Mouse (Mus musculus): Measurements from ENCODE around the gene Gimd1.

Gimd1 gene

DNA sequence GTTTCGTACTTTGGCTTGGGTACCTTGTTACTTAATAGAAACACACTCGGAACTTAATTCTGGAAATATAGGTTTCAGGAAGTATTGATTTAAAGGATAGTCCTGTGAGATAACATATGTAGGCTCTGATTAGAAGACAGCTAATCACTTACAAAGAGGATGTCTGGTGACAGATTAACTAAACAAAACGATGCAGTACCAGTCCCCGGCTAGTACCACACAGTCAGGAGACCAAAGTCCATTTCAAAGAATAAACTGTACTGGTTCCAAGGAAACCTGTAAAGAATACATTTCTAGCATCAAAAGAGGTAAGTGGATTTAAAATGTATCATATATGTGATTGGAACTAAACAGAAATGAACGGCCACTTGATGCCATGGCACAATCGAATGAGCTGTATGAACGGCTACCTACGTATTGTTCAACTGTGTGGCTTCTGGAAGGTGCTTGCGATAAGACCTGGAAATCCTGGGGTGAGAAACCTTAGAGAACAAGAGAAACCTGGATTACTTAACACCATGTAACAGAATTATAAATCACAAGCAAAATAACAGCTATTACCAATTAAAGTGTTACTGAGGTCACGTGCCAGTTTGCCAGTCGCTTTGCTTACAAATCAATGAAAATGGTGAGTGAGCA lies at the start of gene Gimd1:
Gene Gimd1 (plus strand): TSS at position 220 of the 639 bp plus-strand sequence.
- DNase-seq (ENCODE audit: low spot score): no peak

DNA sequence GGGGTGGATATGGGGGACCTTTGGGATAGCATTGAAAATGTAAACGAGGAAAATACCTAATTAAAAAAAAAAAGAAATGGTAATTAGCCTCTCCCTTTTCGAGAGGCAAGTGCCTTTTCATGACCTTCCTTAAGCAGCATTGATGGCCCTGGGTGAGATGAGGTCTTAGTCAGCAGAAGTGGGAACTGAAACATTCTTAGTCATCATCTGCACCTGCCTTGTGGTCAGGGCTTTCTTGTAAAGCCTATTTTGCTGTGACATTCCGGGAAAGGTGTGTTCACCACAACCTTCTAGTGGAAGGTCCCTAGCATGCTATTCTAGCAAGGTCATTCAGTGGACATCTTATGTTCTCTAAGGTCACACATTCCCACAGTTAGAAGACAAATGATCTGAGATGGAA lies 48.4 kb upstream of the Gimd1 start:
- DNase-seq (ENCODE audit: low spot score): no peak

DNA sequence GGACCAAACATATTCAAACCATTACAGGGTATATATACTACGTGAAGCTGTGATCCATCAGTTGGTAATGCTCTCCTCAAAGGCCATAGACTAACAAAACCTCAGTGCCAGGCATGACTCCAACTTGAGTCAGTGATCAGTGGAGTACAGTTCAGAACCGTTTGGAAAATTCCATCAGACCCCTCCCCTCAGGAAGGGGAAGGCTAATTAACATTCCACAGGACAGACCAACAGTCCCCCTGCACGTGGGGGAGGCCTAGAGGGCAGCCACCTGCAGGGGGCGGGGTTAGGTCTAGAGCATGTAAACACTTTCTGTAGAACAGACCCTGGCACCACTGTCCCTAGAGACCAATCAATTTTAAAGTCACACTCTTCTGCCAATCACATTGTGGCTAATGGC lies 47.3 kb upstream of the Gimd1 start:
- no peak for DNase-seq (ENCODE audit: low spot score)

DNA sequence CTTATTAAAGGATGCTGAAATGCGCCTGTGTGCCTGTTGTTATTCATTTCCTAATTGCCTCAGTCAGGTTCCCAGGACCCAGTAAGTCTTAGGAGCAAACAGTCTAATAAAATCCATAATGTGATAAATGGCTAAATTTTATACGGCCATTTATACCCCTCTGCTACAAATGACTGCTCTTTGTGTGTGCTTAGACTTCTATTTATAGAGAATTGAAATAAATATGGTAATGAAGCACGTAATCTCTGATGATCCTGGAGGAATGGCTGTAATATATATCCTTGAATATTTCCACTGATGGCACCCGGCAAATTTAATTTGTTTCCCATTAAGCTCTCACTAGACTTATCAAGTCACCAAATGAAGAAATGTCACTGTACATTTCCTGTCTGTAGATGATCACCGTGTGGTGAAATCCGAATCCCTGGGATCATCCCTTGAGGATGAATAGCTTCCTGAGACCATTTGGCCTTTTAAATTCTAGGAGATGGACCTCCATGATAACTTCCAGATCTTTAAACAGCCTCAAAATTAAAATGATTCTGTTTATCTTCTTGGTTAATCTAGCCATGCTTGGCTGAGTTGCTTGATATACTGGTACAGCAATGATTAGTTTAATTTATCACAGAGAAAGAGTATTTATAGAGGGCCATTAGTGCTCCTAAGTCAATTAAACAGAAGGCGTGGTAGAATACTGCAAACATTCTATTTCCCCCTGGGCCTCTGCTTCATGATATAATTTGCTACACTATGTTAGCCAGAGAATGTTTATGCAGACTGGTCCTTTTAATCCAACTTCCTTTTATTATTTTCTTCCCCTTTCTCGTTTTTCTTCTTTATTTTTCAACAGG lies 44.3 kb upstream of the Gimd1 start:
- no peak for DNase-seq (ENCODE audit: low spot score)

DNA sequence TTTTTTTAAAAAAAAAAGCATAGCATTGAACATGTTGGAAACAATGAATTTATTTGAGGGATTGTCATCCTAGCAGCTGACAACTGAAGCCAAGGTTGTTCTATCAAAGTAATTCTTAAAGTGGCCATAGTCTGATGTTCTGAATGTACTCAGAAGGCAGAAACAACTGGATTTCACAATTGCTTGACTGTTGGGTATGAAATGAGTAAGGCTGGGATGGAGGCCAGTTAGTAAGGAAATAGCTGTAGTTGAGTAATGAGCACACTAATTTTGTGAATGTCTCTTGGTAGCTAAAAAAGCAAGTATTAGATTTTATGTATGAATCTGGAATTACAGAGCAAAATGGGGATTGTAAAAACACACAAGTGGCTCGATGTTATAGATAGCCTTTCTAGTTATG lies 41.5 kb upstream of the Gimd1 start:
- no peak for DNase-seq (ENCODE audit: low spot score)

DNA sequence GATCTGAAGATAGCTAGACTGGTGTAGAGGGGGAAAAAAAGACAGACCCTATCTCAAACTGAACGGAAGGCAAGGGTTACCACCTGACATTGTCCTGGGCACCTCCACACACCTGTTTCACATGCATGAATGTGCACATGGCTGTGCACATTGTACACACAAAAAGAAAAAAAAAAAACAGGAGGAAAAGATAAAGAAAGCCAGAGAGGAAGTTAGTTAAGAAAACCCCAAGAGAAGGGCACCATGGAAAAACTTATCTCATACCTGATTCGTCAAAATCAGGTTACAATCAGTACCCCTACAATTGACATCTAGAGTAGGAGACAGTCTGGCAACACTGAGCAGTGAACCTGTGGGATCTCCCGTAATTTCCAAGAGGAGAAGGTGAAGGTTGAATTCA lies 39.6 kb upstream of the Gimd1 start:
- DNase-seq (ENCODE audit: low spot score): no peak

DNA sequence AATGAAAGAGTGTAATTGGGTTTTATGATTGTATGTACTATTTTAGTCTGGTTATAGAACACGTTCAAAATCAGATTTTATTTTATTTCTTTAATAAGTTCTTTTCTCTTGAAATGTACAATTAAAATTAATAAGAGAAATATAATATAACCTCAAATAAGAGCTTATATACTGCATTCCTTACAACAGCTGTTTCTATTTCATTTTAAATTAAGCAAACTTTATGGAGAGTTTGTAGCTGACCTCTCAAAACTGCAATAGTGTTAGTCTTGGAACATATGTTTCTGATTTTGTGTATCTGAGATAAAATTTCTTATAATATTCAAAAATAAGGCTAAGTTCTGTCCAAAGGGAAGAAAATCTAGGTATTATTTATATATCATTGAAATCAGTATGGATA lies 39.0 kb upstream of the Gimd1 start:
- DNase-seq (ENCODE audit: low spot score): no peak

DNA sequence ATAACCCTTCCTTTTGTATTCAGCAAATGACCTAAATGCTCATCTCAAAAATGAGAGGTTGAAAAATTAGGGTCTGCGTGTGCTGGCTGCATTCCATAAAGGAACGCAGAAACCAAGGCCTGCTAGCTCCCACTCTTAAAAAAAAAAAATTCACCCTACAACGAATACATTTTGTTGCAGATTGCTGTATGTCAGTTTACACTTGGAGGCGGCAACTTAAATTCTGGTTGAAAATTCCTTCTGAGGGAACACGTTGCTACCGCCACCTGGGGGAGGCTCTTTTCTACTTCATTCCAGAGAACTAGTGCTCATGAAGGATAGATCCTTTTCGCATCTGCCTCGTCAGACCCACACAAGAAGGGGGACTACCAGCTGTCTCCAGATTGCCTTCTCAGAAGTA lies 879 bp upstream of the Gimd1 start:
- DNase-seq (ENCODE audit: low spot score): no peak

DNA sequence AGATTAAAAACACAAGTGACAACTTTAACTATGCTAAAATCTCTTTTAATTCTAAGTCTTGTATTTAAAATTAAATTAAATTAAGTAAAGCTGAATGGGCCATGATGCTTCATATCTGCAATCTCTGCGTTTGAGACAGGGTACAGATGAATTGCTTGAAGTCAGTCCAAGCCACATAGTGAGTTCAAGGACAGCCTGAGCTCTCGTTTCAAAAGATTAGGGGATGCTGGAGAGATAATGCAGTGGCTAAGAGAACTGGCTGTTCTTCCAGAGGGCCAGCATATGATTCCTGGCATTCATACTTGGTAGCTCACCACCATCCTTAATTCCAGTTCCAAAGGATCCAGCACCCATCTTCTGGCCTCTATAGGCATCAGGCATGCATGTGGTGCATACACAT lies 3.6 kb downstream of the Gimd1 start:
- DNase-seq (ENCODE audit: low spot score): no peak

DNA sequence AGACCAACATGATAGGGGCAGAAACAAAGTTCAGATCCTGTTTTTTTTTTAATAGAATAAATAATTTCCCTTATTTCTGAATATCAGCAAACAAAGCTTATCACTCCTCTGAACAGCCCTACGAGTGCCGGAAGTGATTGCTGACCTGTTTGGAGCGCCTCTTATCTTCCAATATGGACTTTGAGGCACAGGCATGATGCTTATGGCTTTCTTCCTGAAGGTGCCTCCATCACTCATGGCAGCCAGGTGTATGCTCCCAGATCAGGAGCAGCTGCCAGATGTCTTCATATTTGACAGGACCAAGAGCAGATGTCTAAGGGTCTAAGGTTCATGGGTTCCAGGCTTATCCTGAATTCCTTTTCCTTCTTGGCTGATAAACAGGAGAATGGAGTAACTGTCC lies 7.5 kb downstream of the Gimd1 start:
- no peak for DNase-seq (ENCODE audit: low spot score)

DNA sequence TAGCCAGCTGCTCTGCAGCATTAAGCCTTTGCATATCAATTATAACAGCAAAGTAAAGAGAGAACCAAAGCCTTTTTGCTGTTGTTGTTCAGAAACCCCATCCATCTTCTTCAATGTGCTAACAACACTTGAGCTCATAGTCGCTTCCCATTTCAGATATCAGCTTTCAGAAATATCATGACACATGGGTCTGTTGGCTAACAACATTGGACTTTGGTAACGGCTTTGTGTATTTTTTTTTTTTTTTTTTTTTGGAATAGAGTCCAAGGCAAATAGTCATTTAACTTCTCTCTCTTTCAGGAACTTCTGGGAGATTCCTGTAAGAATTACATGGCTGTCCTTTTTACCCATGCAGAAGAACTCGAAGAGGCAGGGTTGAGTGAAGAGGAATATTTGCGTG lies 14.5 kb downstream of the Gimd1 start:
- DNase-seq (ENCODE audit: low spot score): no peak

DNA sequence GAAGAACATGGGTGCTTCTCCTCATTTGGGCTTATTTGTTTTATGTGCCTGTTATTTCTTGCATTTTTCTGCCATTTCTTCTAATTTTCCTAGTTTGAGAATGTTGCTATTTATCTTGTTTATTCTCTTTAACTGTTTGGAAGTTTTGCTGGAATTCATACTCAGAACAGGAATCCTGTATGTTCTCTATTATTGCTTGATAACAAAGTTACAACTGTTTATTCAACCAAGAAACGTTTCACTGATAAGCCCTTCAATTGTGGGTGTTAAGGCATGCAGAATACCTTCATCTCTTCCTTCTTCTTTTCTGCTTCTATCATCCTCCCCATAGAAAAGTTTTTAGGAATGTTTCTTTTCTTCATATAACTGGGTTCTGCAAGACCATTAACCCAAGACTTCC lies 17.2 kb downstream of the Gimd1 start:
- DNase-seq (ENCODE audit: low spot score): no peak

DNA sequence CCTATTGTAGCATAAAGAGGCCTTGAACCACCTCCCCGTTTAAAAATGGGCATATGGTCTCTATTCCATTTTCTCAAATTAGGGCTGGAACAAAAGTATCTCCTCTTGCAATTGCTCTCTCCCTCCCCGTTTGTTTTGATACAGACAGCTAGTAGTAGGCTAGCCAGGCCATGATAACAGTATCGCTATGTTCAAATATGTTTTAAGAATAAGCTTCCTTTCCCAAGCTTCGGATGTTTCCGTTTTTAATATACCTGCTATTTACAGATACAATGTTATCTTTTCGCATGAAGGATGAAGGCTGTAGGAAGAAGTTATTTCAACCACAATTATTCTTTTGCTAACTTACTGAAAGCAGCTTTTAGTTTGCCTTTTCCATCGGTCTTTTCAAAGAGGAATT lies 19.7 kb downstream of the Gimd1 start:
- DNase-seq (ENCODE audit: low spot score): no peak

DNA sequence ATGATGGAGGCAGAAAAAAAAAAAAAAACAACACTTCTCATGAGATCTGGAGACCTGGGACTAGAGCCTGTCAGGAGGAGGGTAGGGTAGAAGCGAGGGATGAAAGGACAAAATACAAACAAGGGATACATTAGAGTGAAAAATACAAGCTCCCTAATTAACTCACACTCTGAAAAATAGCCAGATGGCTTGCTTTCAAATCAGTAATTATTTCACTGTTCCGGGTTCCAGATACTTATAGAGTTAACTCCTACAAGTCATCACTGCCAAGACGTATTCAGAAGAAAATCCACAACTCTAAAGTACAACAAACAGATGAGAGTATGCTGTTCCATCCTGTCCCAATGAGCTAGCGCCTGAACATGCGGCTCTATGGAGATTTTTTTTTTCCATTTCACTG lies 20.6 kb downstream of the Gimd1 start:
- no peak for DNase-seq (ENCODE audit: low spot score)

DNA sequence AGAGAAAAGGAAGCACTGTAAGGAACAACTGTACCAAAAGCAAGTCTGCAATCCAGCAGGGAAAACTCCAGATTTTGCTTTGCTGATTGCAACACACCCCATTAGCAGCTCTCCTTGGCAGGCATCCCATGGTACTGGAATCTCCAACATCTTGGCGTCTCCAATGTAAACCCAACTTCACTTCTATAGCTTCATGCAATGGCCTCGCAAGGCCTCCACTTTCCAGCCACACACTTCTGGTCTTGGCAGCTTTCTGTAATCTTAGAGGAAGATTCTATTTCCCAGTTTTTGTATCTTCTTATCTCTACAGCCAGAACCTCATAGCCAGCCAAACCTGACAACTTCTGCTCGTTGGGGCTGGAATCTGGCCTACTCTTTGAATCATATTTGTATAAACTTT lies 22.2 kb downstream of the Gimd1 start:
- no peak for DNase-seq (ENCODE audit: low spot score)

DNA sequence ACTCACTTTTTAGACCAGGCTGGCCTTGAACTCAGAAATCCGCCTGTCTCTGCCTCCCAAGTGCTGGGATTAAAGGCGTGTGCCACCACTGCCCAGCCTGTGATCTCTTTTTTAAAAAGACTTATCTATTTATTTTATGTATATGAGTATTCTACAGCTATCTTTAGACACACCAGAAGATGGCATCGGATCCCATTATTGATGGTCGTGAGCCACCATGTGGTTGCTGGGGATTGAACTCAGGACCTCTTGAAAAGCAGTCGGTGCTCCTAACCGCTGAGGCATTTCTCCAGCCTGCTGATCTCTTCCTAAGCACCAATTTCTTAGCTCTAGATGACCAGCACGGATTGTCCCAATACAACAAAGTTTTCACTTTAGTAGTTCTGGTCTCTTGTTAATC lies 24.3 kb downstream of the Gimd1 start:
- DNase-seq (ENCODE audit: low spot score): no peak

DNA sequence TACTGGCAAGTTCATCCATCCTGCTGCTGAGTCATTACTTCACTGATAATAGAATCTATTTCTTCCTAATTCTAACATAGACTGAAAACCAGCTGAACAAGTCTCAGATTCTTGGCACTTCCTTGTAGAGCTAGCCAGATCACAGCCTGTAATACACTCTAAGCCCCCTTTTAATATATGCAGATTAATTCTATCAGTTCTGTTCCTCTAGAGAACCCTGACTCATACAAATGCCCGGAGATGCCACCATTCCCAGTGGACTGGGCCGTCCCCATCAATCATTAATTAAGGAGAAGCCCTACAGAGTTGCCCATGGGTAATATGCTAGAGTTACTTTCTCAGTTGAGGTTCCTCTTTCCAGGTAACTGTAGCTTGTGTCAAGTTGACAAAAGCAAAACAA lies 26.3 kb downstream of the Gimd1 start:
- no peak for DNase-seq (ENCODE audit: low spot score)

DNA sequence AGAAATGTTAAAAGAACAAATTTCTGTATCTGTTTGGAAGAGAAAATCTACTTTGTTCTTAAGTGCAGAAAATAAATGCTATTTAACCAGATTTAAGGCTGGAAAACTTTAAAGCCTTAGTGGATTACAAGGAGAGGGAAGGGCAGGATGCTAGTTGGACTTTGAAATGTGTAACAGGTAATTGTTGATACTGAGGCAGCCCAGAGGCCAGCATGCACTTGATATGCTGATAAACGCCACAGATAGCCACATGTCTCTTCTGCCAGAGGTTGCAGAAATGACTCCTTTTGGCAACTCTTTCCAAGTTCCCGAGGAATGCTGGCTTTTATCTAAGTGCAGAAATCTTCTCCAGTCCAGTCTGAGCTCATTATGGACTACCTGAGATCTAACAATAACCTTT lies 47.9 kb downstream of the Gimd1 start:
- no peak for DNase-seq (ENCODE audit: low spot score)

DNA sequence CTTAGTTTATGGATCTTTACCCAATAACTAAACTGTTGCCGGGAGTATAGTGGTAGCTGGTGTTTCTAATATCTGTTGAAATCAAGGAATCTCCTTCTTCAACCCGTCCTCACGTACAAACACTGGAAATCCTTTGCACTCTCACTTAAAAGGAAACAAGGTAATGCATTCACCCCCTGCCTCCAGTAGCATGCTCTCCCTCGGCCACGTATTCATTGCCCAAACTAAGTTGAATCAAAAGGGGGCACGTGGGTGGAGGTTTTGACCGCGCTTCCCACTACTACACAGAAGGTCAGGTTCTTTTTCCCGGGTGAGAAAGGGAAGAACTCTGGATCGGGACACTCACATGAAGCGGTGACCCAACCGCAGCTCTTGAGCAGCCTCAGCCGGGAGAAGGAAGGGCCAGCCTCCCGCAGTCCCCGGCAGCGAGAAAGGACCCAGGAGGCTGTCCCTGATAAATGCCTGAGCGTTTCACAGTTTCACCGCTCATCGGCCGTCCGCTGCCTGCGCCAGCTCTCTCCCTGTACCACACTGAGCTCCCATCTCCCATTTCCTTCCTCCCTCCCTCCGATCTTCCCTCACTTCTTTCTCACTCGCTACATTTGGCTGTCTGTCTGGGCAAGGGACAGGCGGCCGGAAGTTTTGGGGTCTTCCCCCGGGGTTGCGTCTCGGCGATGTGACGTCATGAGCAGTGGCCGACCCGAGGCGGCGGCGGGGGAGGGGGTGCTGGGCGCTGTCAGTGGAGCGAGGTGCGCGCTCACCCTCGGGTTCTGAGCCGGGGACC lies 54.0 kb downstream of the Gimd1 start, which contains the start of gene Tbck:
Gene Tbck (plus strand): TSS at position 698 of the 784 bp plus-strand sequence.
- DNase-seq (ENCODE audit: low spot score): peak; percentile 85

DNA sequence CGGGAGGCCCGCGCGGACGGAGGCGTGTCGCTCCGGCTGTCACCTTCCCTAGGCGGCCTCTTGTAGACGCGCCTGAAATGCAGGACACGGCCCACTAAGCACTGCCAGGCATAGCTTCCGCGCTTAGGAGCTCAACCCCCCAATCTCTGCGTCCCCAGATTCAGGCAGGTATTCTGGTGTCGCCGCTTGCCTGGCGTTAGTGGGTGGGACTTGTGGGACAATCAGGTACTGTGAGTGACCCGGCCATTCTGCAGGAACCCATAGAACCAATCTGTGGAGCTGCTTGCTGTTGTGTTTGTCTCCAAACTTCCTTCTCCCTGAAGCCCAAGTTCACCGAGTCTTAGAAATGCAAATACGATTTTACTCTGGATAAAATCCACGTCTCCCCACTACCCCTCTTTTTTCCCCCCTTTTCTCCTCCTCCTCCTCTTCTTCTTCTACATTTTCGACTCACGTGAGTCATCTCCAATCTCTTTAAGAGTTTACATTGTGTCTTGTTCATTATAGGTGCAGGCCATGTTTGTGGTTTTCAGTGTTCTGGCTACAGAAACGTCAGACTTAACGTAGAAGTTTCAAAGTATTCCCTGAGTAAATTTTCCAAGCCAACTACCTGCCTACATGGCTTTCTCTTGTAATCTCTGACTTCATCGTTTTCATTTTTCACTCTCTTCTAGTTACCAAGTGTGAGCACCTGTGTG lies 54.8 kb downstream of the Gimd1 start, which contains the start of gene Aimp1:
Gene Aimp1 (minus strand): TSS at position 140 of the 698 bp plus-strand sequence.
- peak; percentile 17 for DNase-seq (ENCODE audit: low spot score)

All from c-Kit-positive CD71-positive TER-119-positive erythroid progenitor cells, embryonic 14.5 days (primary cell).